Mouse (Mus musculus) left cerebral cortex, adult 18-20 months (tissue): Measurements from ENCODE around the gene Elane. TPM values are rescaled to one million over a fixed set of nuclear protein-coding genes. Genes with fewer than 3 reads are reported as not detected.
A peak's percentile ranks its signal among the peaks of the same experiment; 100 is the strongest.

Experiments
- DNase-seq, 2 experiments: peaks; one replicate each; pipeline ENCODE4 v3.0.0; 2021 to 2022; ENCODE audit warnings: low spot score in 2 of 2, mixed read lengths in 1 of 2
- total RNA-seq, 2 experiments: library from RNA; stranded (reverse); gene quantifications; 2 replicates each; pipeline ENCODE4 v1.2.3; 2021

The Elane gene
- total RNA-seq, 2 experiments from 2014 or later = not detected

GRCm38 (mm10) chr10:79914131-79914947 lies 28.3 kb downstream of the Elane start:
- DNase-seq = no peak

GRCm38 (mm10) chr10:79914948-79915596 lies 29.0 kb downstream of the Elane start:
- no peak for DNase-seq

- no peak for DNase-seq
Measured at GRCm38 (mm10) chr10:79916081-79916480, 30.0 kb downstream of the Elane start.

- DNase-seq = peak; percentile 84 to 89
Measured at GRCm38 (mm10) chr10:79916808-79917531, 30.9 kb downstream of the Elane start, which contains the start of gene Kiss1r. Kiss1r (plus strand) TSS chr10:79916971.

GRCm38 (mm10) chr10:79917532-79918100 lies 31.6 kb downstream of the Elane start:
- DNase-seq = no peak

GRCm38 (mm10) chr10:79918231-79919078 lies 32.4 kb downstream of the Elane start:
- DNase-seq = no peak

GRCm38 (mm10) chr10:79919251-79919849 lies 33.3 kb downstream of the Elane start:
- DNase-seq = no peak

- DNase-seq = no peak
Measured at GRCm38 (mm10) chr10:79920056-79920890, 34.2 kb downstream of the Elane start.

- no peak for DNase-seq
Measured at GRCm38 (mm10) chr10:79920958-79921535, 35.0 kb downstream of the Elane start, which contains the start of gene R3hdm4. R3hdm4 (minus strand) TSS chr10:79921208.

- DNase-seq = no peak
Measured at GRCm38 (mm10) chr10:79921572-79921971, 35.5 kb downstream of the Elane start.

GRCm38 (mm10) chr10:79924998-79925784 lies 39.1 kb downstream of the Elane start:
- DNase-seq = peak; percentile 94 to 97

GRCm38 (mm10) chr10:79925785-79926490 lies 39.9 kb downstream of the Elane start:
- DNase-seq = no peak

- DNase-seq = peak; percentile 84 to 90
Measured at GRCm38 (mm10) chr10:79926491-79927323, 40.7 kb downstream of the Elane start, which contains the start of gene Arid3a. Arid3a (plus strand) TSS chr10:79927043.

GRCm38 (mm10) chr10:79927324-79928029 lies 41.4 kb downstream of the Elane start:
- peak in 1 of 2 experiments; percentile 45 for DNase-seq

GRCm38 (mm10) chr10:79928030-79928694 lies 42.1 kb downstream of the Elane start:
- DNase-seq = no peak
